Mouse (Mus musculus) ES-Bruce4 (cell line): Measurements from ENCODE around the gene Exoc3l.

Source experiments
- CTCF ChIP-seq: IDR thresholded peaks from one replicate; pipeline ENCODE4 v1.8.1; 2011; ENCODE audit warnings: low read depth, low read length
- EP300 ChIP-seq: IDR thresholded peaks from 2 replicates; pipeline ENCODE4 v1.6.1; 2011; ENCODE audit warnings: low read depth, low read length; ENCODE audit not compliant: insufficient read depth
- POLR2A ChIP-seq: IDR thresholded peaks from one replicate; pipeline ENCODE4 v1.8.1; 2011; ENCODE audit warnings: low read length; ENCODE audit not compliant: insufficient read depth

GRCm38 (mm10) chr8:105317941-105318340, 22.0 kb upstream of the Exoc3l start:
- no peak for TF ChIP-seq CTCF
- no peak for TF ChIP-seq POLR2A
- no peak for TF ChIP-seq EP300
